Mouse (Mus musculus) lung, postnatal 0 days (tissue): Measurements from ENCODE around the gene Ppp2r3a. TPM values are rescaled to one million over a fixed set of nuclear protein-coding genes. Genes with fewer than 3 reads are reported as not detected.

Experiments used
- ATAC-seq: fragments of 200-750 bp; cut with Nextera tagmentation; 2 replicates; pipeline ENCODE4 v1.8.0; 2017; ENCODE audit warnings: moderate library complexity
- DNase-seq: peaks from one replicate; pipeline ENCODE4 v3.0.0-alpha.2; 2016; ENCODE audit warnings: low spot score
- H3K27ac ChIP-seq: fragments of 300-500 bp; sonication (generic); 2 replicates; pipeline ENCODE4 v1.5.1; 2014; ENCODE audit warnings: antibody characterized with exemption, mild to moderate bottlenecking, low read length, mixed read lengths
- H3K27me3 ChIP-seq: fragments of 300-500 bp; sonication (generic); replicated peaks from 2 replicates; pipeline ENCODE4 v1.6.1; 2014; ENCODE audit warnings: low read length, mixed read lengths; ENCODE audit not compliant: insufficient read depth
- H3K36me3 ChIP-seq: fragments of 300-500 bp; sonication (generic); 2 replicates; pipeline ENCODE4 v1.6.1; 2014; ENCODE audit warnings: low read length, mixed read lengths; ENCODE audit not compliant: insufficient read depth
- H3K4me1 ChIP-seq: fragments of 300-500 bp; sonication (generic); 2 replicates; pipeline ENCODE4 v1.6.1; 2014; ENCODE audit warnings: antibody characterized with exemption, low read depth, low read length, mixed read lengths; ENCODE audit not compliant: insufficient read depth
- H3K4me2 ChIP-seq: fragments of 300-500 bp; sonication (generic); replicated peaks from 2 replicates; pipeline ENCODE4 v1.6.1; 2014; ENCODE audit warnings: low read depth, mild to moderate bottlenecking, low read length, moderate library complexity, mixed read lengths
- H3K4me3 ChIP-seq: fragments of 300-500 bp; sonication (generic); 2 replicates; pipeline ENCODE4 v1.5.1; 2014; ENCODE audit warnings: low read depth, low read length
- H3K9ac ChIP-seq: fragments of 300-500 bp; sonication (generic); replicated peaks from 2 replicates; pipeline ENCODE4 v1.6.1; 2014; ENCODE audit warnings: low read depth, mild to moderate bottlenecking
- H3K9me3 ChIP-seq: fragments of 300-500 bp; sonication (generic); 2 replicates; pipeline ENCODE4 v1.6.1; 2016; ENCODE audit warnings: low read length, mixed read lengths
- CTCF ChIP-seq: IDR thresholded peaks from 2 replicates; pipeline ENCODE4 v1.5.1; 2016; ENCODE audit warnings: antibody characterized with exemption, mild to moderate bottlenecking
- EP300 ChIP-seq: IDR thresholded peaks from 2 replicates; pipeline ENCODE4 v1.6.1; 2016; ENCODE audit warnings: antibody characterized with exemption, mild to moderate bottlenecking, control low read depth
- whole genome bisulfite sequencing: fragments of 180-500 bp; shearing (Covaris S2); extraction: QIAGEN DNeasy Blood & Tissue Kit; methylation state at CpG from one replicate; pipeline ENCODE4 v1.1.7; 2014; 5-methylcytosine and 5-hydroxymethylcytosine counted together
- polyA plus RNA-seq: library from polyadenylated mRNA; unstranded; fragments of >200 nt; fragmentation: Nextera tagmentation; extraction: Ambion mirVana; gene quantifications from 2 replicates; pipeline ENCODE4 v1.2.1, GENCODE M21; 2015

The Ppp2r3a gene
- polyA plus RNA-seq, 1 experiment from 2014 or later, result 7.2 TPM

DNA sequence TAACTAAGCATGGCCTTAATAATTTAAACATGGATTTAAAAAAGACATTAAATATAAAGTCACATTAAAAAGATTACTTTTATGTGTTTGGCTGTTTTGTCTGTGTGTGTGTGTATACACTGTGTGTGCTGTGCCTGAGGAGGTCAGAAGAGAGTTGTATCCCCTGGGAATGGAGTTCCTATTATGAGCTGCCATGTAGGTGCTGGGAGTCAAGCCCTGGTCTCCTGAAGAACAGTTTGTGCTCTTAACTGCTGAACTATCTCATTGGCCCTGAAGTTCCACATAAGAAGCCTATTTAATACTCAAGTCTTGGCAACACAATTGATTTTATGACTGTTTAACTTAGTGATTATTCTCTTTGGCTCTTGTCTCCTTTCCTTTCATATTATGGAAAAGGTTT is 174.1 kb downstream of the Ppp2r3a start:
- no peak for DNase-seq
- 0 out of 2 replicates have a peak overlapping the region, but pooled peaks have one; percentile 97 for H3K9ac ChIP-seq
- ATAC-seq, result no peak
- no peak overlapping the region for H3K27ac ChIP-seq
- no peak; the same call in 1 of the 2 replicates for TF ChIP-seq CTCF
- TF ChIP-seq EP300, result no peak
- H3K4me1 ChIP-seq, result peaks cover 7% of the 10 kb centered on the region; the same call in 1 of the 2 replicates
- H3K4me2 ChIP-seq, result peak overlapping the region; percentile 78
- no peaks in the 10 kb centered on the region for H3K9me3 ChIP-seq
- H3K4me3 ChIP-seq, result peak overlapping the region; percentile 98
- H3K36me3 ChIP-seq, result no peaks in the 10 kb centered on the region
- H3K27me3 ChIP-seq, result no peaks in the 10 kb centered on the region

DNA sequence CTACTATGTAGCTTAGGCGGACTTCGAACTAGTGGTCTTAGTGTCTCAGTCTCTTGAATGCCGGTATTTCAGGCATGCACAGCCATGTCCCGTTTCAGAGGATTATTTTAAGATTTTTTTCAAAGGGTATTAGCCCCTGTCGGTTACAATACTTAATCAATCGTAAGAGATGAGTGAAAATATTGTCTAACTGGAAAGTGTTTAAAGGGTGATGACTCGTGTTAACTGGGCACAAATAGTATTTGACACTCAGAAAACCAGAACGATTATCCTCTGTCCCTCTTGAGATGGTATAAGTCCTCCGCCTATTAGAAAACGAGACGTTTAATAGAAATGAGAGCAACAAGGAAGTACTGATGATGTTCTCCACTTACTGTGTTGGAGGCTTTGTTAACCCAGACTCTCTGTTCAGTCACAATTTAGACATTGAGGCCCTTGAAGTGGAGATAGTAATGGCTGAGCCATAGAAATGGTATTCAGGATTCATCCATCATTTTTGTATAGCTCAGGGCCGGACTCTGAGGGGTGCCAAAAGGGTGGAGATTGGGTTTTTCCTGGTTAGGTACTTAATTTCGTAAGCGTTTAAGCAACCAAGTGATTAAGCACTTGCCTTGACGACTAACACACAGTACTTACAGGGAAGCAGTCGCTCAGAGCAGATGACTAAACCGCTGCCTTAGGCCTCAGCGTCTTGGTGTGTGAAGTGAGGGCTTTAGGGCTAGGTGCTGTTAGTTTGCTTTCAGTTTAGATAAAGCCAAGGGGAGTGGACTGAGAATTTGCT is 175.3 kb downstream of the Ppp2r3a start:
- Histone ChIP-seq H3K4me3 (peak overlapping the region; percentile 98), H3K36me3 (no peaks in the 10 kb centered on the region), H3K9ac (peak overlapping the region; percentile 97), H3K9me3 (no peaks in the 10 kb centered on the region), H3K27ac (peak overlapping the region; percentile 100), H3K4me1 (peaks cover 7% of the 10 kb centered on the region; the same call in 1 of the 2 replicates), H3K4me2 (peak overlapping the region; percentile 78), H3K27me3 (no peaks in the 10 kb centered on the region)
- ATAC-seq (no peak), DNase-seq (peak; percentile 64)
- TF ChIP-seq CTCF, result no peak
- no peak for TF ChIP-seq EP300
- whole genome bisulfite sequencing, result under 1% methylated on average over 18 of the region's 18 CpGs

DNA sequence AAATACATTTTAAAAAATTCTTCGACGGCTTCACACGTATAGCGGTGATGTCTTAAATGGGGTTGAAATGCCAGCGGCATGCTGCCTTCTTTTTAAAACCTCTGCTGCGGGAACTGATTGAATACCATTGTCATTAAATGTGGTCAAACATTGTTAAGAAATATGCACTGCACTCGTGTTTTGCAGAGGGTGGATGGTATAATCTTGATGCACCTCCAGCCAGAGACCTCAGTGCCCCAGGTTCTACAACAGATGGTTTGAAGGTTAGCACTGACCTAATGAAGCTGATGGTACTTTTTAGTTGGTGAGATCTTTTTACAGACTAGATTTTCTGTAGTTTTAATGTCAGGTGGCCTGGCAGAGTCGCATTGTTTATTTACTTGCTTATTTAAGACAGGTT is 175.9 kb downstream of the Ppp2r3a start:
- Histone ChIP-seq H3K4me2 (peak overlapping the region; percentile 78), H3K9me3 (no peaks in the 10 kb centered on the region), H3K9ac (peak overlapping the region; percentile 97), H3K27me3 (no peaks in the 10 kb centered on the region), H3K4me3 (peak overlapping the region; percentile 98), H3K4me1 (peaks cover 7% of the 10 kb centered on the region; the same call in 1 of the 2 replicates), H3K36me3 (no peaks in the 10 kb centered on the region), H3K27ac (peak overlapping the region; percentile 100)
- WGBS, result under 1% methylated on average over 8 of the region's 8 CpGs
- no peak for DNase-seq
- TF ChIP-seq EP300, result no peak
- no peak for TF ChIP-seq CTCF
- ATAC-seq, result no peak

DNA sequence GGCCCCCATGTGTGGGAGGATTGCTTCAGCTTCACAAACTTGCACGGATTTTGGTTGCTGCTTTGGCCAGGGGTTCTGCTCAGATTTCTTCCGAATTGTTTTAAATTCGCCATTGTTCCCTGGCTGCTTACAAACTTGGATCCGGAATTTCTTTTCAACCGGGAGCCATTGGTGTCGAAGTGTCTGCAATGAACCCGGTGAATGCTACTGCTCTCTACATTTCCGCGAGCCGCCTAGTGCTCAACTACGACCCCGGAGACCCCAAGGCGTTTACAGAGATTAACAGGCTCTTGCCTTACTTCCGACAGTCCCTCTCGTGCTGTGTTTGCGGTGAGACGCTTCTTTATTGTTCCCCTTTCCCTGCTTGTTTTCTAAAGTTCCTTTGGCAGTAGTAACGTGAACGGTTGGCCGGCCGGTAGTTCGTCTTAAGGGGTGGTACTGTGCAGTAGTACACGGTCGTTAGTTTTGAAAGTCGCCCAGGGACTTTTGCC is 176.5 kb downstream of the Ppp2r3a start:
- ATAC-seq, result no peak
- DNase-seq, result peak; percentile 56
- H3K4me3 ChIP-seq, result peak overlapping the region; percentile 98
- no peaks in the 10 kb centered on the region for H3K9me3 ChIP-seq
- H3K4me2 ChIP-seq, result peak overlapping the region; percentile 78
- peak overlapping the region; percentile 97 for H3K9ac ChIP-seq
- no peak for TF ChIP-seq EP300
- TF ChIP-seq CTCF, result no peak
- under 1% methylated on average over 25 of the region's 25 CpGs for WGBS
- no peaks in the 10 kb centered on the region for H3K36me3 ChIP-seq
- H3K27ac ChIP-seq, result peak overlapping the region; percentile 100
- H3K27me3 ChIP-seq, result no peaks in the 10 kb centered on the region
- peaks cover 7% of the 10 kb centered on the region; the same call in 1 of the 2 replicates for H3K4me1 ChIP-seq

DNA sequence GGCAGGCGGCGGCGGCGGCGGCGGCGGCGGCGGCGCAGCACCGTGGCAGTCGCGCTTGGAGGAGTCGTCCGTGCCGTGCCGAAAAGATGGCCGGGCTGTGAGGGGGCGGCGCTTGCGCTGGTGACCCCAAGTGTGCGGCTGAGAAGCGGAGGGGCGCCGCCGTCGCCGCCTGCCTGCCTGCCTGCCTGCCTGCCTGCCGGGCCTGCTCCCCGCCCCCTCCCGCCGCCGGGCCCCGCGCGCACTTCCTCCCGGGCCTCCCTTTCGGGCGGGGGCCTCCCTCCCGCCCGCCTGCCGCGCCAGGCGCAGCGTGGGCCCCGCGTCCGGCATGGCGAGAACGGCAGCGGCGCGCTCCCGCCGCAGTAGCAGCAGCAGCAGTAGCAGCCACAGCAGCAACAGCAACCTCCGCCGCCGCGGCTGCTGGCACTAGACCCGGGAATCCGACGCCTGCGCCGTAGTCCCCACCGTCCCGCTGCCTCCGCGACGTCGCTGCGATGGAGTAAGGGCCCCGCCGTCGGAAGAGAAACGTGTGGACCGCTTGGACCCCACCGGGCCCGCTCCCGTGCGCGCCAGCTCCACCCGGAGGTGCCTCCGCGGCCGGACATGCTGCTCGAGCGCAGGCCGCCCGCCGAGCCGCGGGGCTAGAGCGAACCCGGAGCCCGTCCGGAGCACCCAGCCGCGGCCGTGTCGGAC is 177.1 kb downstream of the Ppp2r3a start:
- Histone ChIP-seq H3K27me3 (no peaks in the 10 kb centered on the region), H3K36me3 (no peaks in the 10 kb centered on the region), H3K4me2 (peak overlapping the region; percentile 78), H3K9ac (peak overlapping the region; percentile 97), H3K9me3 (no peaks in the 10 kb centered on the region), H3K27ac (peak overlapping the region; percentile 100), H3K4me1 (peaks cover 7% of the 10 kb centered on the region; the same call in 1 of the 2 replicates), H3K4me3 (peak overlapping the region; percentile 98)
- TF ChIP-seq CTCF, result peak; percentile 25; the same call in 1 of the 2 replicates
- no peak for TF ChIP-seq EP300
- DNase-seq (peak; percentile 89), ATAC-seq (peak; percentile 78)
- whole genome bisulfite sequencing, result under 1% methylated on average over 63 of the region's 100 CpGs

DNA sequence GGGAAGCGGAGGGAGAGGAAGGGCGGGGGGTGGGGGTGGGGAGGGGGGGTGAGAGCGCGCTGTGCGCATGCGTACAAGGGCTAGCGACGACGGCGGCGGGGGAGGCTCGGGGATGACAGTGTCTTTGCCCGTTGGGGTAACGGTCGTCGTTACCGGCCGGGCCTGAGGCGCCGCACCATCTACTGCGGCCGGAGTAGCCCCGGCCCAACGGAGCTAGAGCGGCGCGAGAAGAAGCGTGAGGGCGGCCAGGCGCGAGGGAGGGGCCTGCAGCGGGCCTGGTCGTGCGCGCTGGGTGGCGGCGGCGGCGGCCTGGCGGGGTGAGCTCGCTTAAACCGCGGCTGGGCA is 177.6 kb downstream of the Ppp2r3a start, which contains the start of gene Msl2:
Gene Msl2, plus strand, starts transcription at position 115 of the 345 bp plus-strand sequence.
- DNase-seq (no peak), ATAC-seq (no peak; the same call in 1 of the 2 replicates)
- peak within 1 kb of the TSS; percentile 97 for H3K9ac ChIP-seq

More for the DNA sequence above, 177.6 kb downstream of the Ppp2r3a start, which contains the start of gene Msl2:
- Histone ChIP-seq H3K4me1 (peaks cover 7% of the 10 kb centered on the region; the same call in 1 of the 2 replicates), H3K27ac (peak within 1 kb of the TSS; percentile 100), H3K4me2 (peak within 1 kb of the TSS; percentile 78), H3K36me3 (no peaks in the 10 kb centered on the region), H3K9me3 (no peaks in the 10 kb centered on the region), H3K4me3 (peak within 1 kb of the TSS; percentile 98), H3K27me3 (no peaks in the 10 kb centered on the region)
- WGBS, result 0% methylated on average over 8 of the region's 43 CpGs
- TF ChIP-seq CTCF (no peak), EP300 (no peak)
